Mouse (Mus musculus) retina, postnatal 1 day (tissue): ENCODE measurements around the gene Itga2b.

Experiments used
- DNase-seq: peaks from one replicate; pipeline ENCODE4 v3.0.0-alpha.2; 2012

Gene Itga2b

DNA sequence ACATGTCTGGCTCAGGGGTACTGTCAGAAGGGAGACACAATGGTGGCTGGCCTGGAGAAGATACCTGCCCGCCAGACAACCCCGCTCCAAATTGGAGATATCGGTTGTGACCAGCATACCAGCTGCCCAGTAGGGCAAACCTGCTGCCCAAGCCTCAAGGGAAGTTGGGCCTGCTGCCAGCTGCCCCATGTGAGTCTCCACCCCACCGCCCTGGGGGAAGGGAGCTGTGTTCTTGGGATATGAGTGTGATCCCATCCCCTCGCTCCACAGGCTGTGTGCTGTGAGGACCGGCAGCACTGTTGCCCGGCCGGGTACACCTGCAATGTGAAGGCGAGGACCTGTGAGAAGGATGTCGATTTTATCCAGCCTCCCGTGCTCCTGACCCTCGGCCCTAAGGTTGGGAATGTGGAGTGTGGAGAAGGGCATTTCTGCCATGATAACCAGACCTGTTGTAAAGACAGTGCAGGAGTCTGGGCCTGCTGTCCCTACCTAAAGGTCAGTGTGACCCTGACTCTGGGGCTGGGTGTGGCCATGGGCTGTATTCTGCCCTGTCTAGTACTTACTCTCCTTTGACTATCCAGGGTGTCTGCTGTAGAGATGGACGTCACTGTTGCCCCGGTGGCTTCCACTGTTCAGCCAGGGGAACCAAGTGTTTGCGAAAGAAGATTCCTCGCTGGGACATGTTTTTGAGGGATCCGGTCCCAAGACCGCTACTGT lies 34.0 kb downstream of the Itga2b start:
- DNase-seq = no peak

DNA sequence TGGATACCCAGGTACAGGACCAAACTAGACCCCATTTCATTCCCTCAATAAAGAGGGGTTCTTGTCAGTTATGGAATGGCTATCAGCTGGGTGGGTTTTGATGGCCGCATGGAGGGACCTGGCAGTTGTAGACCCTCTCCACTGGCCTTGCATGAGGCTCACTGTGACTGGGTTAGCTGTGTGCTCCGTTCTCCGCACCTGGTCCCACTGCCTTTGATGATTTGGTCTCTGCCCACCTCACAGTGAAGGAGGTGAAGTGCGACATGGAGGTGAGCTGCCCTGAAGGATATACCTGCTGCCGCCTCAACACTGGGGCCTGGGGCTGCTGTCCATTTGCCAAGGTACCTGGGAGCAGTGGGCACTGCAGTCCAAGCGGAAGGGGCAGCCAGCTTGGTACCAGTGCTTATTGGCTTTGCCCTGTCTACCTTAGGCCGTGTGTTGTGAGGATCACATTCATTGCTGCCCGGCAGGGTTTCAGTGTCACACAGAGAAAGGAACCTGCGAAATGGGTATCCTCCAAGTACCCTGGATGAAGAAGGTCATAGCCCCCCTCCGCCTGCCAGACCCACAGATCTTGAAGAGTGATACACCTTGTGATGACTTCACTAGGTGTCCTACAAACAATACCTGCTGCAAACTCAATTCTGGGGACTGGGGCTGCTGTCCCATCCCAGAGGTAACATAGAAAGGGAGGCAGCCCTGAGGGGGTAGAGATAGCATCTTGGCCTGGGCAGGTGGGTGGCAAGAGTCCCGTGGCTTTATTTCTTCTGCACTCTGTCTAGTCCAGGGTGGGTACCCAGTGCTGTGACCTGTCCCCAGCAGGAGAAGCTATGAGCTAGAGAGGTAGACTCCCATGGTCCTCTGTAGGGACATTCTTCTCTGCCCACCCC lies 34.9 kb downstream of the Itga2b start:
- DNase-seq = no peak

DNA sequence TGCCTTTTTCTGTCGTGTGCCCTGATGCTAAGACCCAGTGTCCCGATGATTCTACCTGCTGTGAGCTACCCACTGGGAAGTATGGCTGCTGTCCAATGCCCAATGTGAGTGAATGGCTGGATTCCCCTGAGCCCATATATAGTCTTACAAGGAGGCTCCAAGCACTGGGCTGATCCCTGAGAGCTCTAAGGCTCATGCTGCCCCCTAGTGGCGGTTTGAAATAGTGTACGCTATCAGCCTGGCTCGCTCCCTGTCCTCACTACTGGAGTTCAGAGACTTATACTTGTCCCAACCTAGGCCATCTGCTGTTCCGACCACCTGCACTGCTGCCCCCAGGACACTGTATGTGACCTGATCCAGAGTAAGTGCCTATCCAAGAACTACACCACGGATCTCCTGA lies 35.5 kb downstream of the Itga2b start:
- peak; percentile 93 for DNase-seq

DNA sequence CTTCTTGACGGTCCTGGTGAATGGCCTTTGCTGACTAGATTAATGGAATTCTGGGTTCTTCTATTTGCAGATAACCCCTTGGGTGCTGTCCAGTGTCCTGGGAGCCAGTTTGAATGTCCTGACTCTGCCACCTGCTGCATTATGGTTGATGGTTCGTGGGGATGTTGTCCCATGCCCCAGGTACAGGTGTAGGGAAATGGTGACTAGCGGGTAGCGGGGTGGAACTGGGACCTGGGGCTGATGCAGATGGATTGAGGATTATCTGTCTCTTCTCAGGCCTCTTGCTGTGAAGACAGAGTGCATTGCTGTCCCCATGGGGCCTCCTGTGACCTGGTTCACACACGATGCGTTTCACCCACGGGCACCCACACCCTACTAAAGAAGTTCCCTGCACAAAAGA lies 36.1 kb downstream of the Itga2b start:
- no peak for DNase-seq

DNA sequence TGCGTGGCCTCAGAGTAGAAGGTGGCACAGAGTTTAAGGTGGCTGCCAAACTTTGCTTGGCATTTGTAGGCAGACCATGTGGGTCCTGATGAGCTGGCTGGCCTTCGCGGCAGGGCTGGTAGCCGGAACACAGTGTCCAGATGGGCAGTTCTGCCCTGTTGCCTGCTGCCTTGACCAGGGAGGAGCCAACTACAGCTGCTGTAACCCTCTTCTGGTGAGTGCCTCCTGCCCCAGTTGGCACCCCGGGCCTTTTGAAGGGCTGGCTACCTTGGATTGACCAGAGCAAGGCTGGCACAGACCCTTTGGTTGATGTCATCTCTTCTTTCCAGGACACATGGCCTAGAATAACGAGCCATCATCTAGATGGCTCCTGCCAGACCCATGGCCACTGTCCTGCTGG lies 37.0 kb downstream of the Itga2b start:
- DNase-seq = no peak

DNA sequence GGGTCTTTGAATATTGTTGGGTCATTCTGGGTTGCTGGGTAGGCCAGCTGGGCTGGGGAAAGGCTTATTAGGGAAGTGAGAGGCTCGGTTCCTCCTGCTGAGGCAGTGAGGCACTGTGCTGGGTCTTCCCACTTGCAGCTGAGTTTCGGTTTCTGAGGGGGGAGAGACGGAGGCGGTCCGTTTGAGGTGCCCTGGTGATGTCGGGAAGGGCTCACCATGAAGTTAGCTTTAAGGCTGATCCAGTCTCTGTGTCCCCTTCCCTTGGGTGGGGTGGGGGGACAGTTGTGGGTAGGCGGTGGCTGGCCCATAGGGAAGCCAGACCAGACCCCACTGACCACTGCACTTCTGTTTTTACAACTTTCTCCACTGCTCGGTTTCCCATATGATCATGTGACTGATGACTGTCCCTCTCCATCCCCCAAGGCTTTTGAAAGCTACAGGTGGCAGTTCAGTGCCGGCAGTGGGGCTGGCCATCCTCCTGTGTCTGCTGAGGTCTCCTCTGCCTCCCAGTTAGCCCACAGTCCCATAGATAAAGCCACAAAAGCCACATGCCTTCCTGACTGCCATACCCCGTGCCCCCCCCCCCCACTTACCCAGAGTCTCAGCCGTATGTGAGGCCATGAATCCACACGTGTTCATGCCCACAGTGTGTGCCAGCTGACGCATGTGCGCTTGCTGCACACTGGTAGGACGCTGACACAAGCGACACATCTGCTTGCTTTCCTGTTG lies 37.6 kb downstream of the Itga2b start:
- DNase-seq = no peak

DNA sequence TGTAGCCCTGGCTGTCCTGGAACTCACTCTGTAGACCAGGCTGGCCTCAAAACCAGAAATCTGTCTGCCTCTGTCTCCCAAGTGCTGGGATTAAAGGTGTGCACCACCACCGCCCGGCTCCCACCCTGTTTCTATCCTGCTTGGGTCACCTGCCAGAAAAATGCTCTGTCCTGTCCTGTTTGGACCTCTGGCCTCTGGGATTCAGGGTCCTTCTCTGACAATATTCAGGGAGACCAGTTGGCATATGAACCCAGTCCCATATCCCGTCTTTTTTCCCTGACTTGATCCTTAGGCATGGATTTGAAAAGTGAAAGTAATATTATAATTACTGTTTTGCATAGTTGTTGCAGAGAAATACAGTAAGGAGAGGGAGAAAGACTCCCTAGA lies 38.2 kb downstream of the Itga2b start:
- no peak for DNase-seq

DNA sequence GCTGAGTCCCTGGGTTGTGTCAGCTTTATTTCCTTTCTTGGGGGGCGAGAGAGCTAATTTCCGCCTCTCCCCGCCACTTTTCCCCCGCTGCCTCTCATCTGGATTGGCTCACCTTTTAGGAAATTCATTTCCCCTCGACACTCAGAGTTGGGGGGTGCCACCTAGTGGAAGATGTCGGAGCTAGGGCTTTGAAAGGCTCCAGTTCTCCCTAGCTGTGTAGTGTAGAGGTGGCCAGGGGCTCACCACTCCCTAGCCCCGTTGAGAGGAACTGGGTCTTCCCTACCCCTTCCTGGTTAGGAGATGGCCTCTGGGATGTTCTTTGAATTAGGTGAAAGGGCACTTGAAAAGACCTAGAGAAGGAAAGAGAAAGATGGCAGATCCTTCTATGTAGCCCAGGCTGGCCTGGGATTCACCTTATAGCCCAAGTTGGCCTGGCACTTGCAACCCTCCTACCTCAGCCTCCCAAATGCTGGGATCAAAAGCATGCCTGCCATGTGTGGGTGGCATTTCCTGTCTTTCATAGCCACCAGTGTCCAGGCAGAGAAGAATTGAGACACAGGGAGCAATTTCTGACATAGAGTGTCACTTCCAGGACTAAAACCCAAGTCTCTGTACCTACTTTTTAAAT lies 38.8 kb downstream of the Itga2b start:
- DNase-seq = peak; percentile 86

DNA sequence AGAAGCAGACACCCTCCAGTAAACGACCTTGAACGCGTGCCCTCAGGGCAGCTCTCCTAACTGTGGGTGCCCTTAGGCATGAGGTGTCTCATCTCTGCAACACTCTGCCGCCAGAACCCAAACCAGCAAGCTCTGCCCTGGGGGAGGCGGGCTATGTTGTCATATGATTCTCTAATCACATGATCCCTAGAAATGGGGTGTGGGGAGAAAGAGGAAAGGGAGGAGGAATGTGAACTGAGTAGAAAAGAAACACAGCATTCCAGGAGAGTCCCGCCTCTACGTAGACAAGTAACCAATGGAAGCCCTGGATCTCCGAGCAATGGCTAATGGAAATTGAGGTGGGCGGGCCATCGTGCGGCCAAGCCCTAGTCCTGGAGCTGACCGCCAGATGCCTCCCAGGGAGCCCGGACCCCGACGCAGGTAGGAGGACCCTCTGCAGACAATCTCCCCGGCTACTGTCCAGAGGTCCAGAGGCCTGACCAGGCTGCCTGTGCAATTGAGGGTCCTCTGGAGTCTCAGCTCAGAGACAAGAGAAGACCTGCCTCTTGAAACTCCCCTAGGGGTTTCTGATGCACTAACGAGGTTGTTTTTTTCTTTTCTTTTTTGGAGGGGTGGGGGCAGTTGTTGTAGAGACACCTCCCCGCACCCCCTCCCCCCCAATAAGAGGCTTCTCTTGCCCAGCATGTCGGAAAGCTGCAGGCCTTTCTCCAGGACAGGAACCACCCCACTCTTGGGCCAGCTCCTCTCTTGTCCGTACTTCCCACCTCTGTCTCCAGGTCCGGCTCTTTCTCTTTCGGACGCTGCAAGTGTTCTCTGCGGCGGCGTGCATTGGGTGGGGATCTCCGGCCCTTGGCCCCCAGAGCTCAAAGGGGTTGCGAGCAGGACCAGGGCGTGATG lies 39.6 kb downstream of the Itga2b start, which contains the start of gene Grn:
Grn (plus strand) TSS at position 195 of the 897 bp plus-strand sequence.
- DNase-seq = peak; percentile 96

DNA sequence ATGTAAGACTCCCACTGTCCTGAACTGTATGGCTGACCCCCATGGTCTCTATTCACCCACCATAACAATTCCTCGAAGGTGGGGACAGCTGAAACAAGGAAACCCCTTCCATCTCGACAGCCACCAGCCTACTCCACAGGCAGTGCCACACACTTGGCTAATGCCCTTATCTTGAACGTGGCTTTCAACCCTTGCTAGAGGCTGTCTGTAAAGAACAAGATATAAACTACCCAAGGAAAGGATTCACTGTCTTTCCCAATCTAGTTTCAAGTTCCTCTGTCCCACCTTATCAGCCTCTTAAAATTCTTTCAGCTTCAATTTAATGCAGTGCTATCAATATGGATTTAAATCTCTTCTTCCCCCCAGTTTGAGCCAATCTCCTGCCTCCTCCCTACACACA lies 40.4 kb downstream of the Itga2b start:
- no peak for DNase-seq

DNA sequence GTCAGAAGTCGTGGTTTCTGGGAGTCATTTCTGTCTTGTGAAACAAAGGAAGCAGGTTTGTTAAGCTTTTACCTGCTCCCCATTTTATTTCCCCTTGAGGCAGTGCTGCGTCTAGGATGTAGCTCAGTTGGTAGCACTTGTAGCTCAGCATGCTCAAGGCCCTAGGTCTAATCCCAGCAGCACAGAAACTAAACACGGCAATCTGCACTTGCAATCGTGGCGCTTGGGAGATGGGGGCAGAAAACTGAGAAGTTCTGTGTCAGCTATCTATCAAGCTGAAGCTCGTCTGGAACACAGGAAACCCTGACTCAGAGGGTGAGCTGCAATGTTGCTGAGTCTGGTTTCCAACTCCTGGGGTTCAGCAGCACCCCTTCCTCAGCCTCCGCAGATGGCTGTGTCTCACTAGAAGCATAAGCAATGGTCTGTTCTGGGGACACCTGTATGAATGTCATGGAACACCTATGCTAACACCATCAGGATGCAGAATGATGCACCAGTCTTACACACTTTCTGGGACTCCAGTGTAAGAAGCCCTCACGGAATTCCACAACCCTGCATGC lies 40.9 kb downstream of the Itga2b start:
- DNase-seq = no peak

DNA sequence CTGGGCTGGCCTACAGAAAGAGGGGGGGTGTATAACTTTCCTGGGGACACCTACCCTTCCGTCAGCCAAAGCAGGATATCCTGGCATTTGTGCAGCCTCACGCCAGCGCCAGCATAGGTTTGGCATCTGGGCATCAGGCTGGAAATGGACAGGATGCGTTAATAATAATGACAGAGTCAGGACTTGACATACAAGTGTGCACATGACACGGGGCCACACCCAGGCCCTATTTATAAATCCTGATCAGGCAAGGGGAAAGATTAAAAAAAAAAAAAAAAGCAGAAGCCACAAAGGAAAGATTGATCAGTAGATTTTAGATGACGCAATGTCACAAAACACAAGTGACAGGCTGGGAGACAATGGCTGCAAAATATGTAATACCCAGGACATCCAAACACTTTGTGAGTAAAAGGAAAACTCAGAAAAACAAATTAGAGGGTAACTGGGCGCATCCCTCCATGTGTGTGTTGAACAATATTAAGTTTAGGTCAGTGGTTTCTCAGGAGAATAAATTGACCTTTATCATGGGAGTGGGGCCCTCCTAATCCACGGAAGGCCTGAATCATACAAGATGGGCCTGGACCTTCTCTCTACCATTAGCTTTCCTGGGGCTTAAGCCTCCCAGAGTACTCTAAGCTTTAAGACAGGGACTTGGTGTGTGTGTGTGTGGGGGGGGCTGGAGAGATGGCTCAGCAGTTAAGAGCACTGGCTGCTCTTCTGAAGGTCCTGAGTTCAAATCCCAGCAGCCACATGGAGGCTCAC lies 44.2 kb downstream of the Itga2b start:
- DNase-seq = no peak

DNA sequence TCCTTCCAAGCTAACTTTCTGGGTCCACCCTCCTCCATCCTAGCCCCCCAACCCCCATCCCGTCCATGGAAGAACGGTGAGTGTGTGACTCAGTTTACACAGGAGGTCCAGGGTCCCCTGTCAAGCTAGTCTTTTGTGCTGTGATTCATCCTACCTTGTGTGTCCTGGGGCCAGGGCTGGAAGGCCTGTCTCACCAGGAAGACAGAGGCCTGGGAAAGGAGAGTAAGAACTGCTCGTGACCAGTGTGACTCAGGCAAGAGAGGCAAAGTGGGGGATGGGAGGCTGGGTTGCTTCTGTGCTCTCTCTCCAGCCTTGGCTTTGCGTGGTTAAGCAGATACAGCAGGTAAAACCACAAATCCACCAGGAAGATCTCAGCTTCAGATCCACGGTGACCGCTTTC lies 45.3 kb downstream of the Itga2b start:
- DNase-seq = no peak

DNA sequence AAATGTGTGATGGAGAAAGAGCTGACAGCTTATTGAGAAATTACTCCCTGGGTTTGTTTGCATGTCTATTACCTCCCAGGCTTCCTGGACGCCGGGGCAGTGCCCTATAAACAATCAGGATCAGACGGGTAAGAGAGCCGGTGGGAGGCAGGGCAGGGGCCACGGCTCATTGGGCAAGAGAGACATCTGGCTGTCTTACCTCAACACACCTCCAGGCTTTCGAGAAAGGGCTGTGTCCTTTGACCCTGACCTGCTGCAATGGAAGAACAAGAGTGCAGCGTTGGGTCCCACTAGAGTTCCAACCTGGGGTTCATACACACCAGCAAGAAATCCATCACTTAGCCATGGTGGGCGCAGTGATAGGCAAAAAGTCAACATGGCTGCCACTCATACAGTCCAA lies 48.4 kb downstream of the Itga2b start:
- DNase-seq = no peak

DNA sequence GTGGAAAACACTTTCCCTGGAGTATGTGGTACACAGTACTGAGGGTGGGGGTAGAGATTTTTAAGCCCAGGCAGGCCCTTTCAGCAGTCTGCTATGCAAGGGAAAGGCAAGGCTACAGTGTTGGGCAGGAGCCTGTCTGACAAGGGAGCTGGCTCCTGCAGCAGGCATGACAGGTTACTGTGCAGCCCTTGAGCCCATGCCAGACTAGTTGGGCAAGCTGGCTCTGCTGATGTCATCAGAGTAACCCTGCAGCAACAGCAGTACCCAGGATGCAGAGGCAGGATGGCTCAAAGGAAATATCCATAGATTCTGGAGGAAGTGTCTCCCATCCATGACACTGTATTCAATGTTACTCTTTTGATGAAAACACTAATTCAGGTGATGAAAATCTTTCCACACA lies 51.0 kb downstream of the Itga2b start:
- DNase-seq = no peak

DNA sequence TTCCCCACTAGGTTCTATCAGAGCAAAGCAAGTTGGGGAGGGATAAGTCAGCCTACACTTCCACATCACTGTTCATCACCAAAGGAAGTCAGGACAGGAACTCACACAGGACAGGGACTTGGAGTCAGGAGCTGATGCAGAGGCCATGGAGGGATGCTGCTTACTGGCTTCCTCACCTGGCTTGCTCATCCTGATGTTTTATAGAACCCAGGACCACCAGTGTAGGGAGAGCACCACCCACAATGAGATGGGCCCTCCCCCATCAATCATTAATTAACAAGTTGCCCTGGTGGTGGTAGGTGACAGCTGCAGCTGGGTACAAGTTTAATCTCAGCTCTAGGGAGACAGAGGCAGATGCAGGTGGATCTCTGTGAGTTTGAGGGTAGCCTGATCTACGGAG lies 52.8 kb downstream of the Itga2b start:
- DNase-seq = no peak

DNA sequence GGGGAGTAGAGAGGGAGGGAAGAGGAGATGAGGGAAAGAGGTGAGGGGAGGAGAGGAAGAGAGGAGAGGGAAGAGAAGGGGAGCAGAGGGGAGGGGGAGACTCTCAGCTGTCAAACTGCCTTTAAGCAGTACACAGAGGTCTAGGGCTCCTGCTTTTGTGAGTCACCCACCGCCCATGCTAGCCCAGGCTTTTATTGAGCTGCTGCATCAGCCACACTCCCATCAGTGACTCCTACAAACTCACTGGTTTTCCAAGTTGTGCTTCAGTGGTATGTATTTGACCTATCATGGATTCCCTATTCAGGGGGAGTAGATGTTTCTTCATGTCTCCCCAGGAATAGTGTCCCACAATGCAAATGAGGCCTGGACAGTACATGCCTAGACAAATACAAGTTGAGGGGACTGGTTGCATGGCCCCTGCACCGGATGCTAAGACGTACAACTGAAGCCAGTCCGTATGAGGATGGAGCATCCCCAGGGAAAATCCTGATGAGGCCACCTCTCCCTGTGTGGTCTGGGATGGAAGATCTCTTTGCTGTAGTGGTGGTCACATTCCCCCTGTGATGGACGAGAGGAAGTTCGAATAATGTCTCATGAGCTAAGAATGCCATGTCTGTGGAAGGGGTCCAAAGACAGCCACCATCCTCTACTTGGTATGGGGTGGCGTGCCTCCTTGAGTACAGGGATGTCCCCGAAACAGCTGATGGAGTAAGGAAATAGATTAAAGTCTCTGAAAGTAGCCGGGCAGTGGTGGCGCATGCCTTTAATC lies 54.7 kb downstream of the Itga2b start:
- no peak for DNase-seq

DNA sequence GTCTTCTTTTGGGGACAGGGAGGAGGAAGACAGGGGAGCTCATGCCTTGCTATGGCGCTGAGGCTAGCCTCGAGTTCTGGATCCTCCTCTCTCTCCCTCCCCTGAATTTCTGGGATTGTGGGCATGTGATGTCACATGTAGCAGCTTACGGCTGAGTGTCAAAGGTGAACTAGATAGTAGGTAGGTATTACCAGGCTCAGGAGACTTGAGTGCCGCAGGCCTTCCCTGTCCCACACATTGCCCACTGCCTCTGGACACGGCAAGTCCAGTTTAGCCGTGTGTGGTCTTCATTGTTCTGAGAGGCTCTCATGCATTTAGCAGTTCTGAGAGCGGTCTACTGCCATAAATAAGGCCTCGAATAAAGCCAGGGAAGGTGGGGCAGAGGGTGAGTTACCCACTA lies 56.9 kb downstream of the Itga2b start:
- DNase-seq = no peak

DNA sequence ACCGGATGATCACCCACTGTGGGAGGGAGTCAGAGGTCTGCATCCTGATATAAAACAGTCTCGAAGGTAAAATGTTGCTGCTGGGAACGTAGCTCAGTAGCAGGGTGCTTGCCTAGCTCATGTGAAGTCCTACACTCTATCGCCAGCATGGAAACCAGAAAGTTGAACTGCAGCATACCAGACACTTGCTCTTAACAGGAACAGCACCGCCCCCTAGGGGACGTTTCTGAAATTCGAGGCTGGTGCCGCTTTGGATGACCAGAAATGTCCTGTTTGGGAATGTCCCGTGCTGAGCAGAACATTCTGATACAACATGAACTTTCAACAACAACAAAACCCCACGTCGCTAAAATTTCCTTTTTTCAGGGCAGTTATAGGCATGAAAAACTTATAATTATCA lies 58.2 kb downstream of the Itga2b start:
- DNase-seq = peak; percentile 92

DNA sequence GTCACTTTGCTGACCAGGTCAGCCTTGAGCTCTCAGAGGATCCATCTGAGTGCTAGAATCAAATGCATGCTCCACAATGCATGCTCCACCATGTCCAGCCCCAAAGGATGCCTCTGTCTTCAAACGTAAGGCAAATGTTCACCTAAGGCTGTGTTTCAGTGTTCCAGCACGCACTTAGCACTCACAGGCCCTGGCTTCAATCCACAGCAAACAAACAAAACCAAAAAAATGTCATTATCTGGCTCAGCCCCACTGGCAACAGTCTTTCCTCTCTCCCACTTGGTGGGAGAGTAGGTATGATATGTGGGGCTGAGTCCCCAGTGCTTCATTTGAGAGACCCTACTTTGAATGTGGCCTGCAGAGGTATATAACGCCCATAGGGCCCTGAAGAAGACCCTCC lies 58.9 kb downstream of the Itga2b start:
- no peak for DNase-seq
